Mouse (Mus musculus): ENCODE measurements at regions not wholly inside any gene's neighbourhood (a gene's known extent, or its start where the extent isn't known, plus 50 kb on each side); places are given as distances from the start of the nearest gene placed in this dataset.

GRCm38 (mm10) chr7:135804730-135805129, 88.6 kb upstream of the Mki67 start:
- TF ChIP-seq POLR2A (IDR thresholded peaks at IDR 0.05; ENCODE audit: low read depth, low read length) (no peak), CTCF (conservative IDR thresholded peaks at IDR 0.05; ENCODE audit: insufficient read depth, insufficient read length, low read depth, low read length) (no peak)
